Mouse (Mus musculus): Measurements from ENCODE around the gene Srrt. TPM values are rescaled to one million over a fixed set of nuclear protein-coding genes. Genes with fewer than 3 reads are reported as not detected.

Srrt gene
- polyA plus RNA-seq, 2 experiments: 50.2 to 93.4 TPM

DNA sequence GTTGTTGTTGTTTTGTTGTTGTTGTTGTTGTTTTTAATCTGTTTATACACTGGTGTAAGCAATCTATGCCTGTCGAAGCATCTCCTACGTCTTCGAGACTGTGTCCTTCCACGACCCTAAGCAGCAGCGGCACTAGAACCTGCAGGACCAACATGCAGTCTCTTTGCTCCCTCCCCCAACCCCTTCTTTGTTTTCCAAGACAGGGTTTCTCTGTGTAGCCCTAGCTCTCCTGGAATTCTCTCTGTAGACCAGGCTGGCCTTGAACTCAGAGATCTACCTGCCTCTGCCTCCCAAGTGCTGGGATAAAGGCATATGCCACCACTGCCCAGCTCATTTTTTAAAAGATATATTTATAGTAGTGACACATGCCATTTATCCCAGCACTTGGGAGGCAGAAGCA is 35.9 kb upstream of the Srrt start:
- no peak overlapping the region for H3K4me3 ChIP-seq (ENCODE audit: insufficient read depth in 1 of 2, low read depth in 2 of 2, low read length in 2 of 2)
- 80% methylated on average over 5 of the region's 5 CpGs for WGBS (ENCODE audit: insufficient replicate concordance)
- peaks cover 2 to 22% of the 10 kb centered on the region in 2 experiments; a peak in 2 of 4 replicates for H3K4me1 ChIP-seq (replicated peaks; ENCODE audit: control insufficient read depth in 2 of 2, insufficient read depth in 2 of 2, low read length in 1 of 2)
- TF ChIP-seq EP300 (IDR thresholded peaks at IDR 0.05; ENCODE audit: low read depth): no peak
- no peak for TF ChIP-seq CTCF (IDR thresholded peaks at IDR 0.05; ENCODE audit: low read depth)
- no peaks in the 10 kb centered on the region for H3K9me3 ChIP-seq (ENCODE audit: control insufficient read depth, low read length)
- H3K27ac ChIP-seq: no peak overlapping the region
- no peak overlapping the region for H3K9ac ChIP-seq (replicated peaks)
- H3K27me3 ChIP-seq (ENCODE audit: control insufficient read depth, insufficient read depth, low read length): peaks cover 6% of the 10 kb centered on the region
- H3K36me3 ChIP-seq (replicated peaks; ENCODE audit: control insufficient read depth, insufficient read depth, low read depth): no peaks in the 10 kb centered on the region
- DNase-seq (ENCODE audit: low read depth in 3 of 3, low spot score in 3 of 3): no peak
- no peak overlapping the region for H3K4me2 ChIP-seq (ENCODE audit: low read depth)
- ATAC-seq (ENCODE audit: insufficient read depth): no peak

DNA sequence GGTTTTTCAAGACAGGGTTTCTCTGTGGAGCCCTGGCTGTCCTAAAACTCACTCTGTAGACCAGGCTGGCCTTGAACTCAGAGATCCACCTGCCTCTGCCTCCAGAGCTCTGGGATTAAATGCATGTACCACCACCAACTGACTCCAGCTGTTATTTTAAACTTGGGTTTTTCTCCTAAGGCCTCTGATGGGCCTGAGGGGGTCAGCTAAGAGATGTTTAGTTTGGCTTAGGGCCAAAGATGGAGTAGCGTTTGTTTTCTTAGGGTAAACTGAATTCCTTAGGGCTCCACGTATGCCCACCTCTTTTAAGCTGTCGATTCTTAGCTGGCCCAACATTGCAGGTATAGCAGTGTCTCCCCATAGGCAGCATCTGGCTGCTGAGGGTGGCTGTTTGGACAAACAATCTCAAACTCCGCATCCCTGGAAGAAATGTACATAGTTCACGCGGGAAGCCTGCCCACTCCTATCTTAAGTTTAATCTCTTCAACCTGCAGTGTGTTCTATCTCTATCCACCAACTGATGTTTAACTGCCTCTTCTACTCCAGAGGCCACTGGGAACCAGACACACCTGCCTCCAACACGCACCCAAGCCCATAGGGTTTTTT is 35.0 kb upstream of the Srrt start:
- WGBS (ENCODE audit: insufficient replicate concordance): 55% methylated on average over 7 of the region's 7 CpGs
- Histone ChIP-seq H3K4me1 (replicated peaks; ENCODE audit: control insufficient read depth in 2 of 2, insufficient read depth in 2 of 2, low read length in 1 of 2) (peaks cover 2 to 26% of the 10 kb centered on the region in 2 experiments; a peak in 2 of 4 replicates), H3K4me3 (ENCODE audit: insufficient read depth in 1 of 2, low read depth in 2 of 2, low read length in 2 of 2) (no peak overlapping the region), H3K9ac (replicated peaks) (no peak overlapping the region), H3K36me3 (replicated peaks; ENCODE audit: control insufficient read depth, insufficient read depth, low read depth) (no peaks in the 10 kb centered on the region), H3K9me3 (ENCODE audit: control insufficient read depth, low read length) (no peaks in the 10 kb centered on the region), H3K27me3 (ENCODE audit: control insufficient read depth, insufficient read depth, low read length) (no peaks in the 10 kb centered on the region; the same call in 1 of the 2 replicates), H3K4me2 (ENCODE audit: low read depth) (no peak overlapping the region), H3K27ac (no peak overlapping the region)
- no peak for TF ChIP-seq EP300 (IDR thresholded peaks at IDR 0.05; ENCODE audit: low read depth)
- TF ChIP-seq CTCF (IDR thresholded peaks at IDR 0.05; ENCODE audit: low read depth): no peak
- ATAC-seq (ENCODE audit: insufficient read depth) (no peak), DNase-seq (ENCODE audit: low read depth in 3 of 3, low spot score in 3 of 3) (no peak)

- no peak for ATAC-seq (ENCODE audit: insufficient read depth)
- 45% methylated on average over 6 of the region's 6 CpGs for WGBS (ENCODE audit: insufficient replicate concordance)
- Histone ChIP-seq H3K36me3 (replicated peaks; ENCODE audit: control insufficient read depth, insufficient read depth, low read depth) (no peaks in the 10 kb centered on the region), H3K4me3 (ENCODE audit: insufficient read depth in 1 of 2, low read depth in 2 of 2, low read length in 2 of 2) (no peak overlapping the region), H3K9ac (replicated peaks) (no peak overlapping the region), H3K4me1 (replicated peaks; ENCODE audit: control insufficient read depth in 2 of 2, insufficient read depth in 2 of 2, low read length in 1 of 2) (peaks cover 2 to 25% of the 10 kb centered on the region in 2 experiments; a peak in 2 of 4 replicates), H3K27ac (no peak overlapping the region), H3K4me2 (ENCODE audit: low read depth) (no peak overlapping the region), H3K9me3 (ENCODE audit: control insufficient read depth, low read length) (no peaks in the 10 kb centered on the region), H3K27me3 (ENCODE audit: control insufficient read depth, insufficient read depth, low read length) (no peaks in the 10 kb centered on the region)
- TF ChIP-seq EP300 (IDR thresholded peaks at IDR 0.05; ENCODE audit: low read depth) (no peak), CTCF (IDR thresholded peaks at IDR 0.05; ENCODE audit: low read depth) (no peak)
- DNase-seq (ENCODE audit: low read depth in 3 of 3, low spot score in 3 of 3): no peak
These were observed 32.7 kb upstream of the Srrt start for GRCm38 (mm10) chr5:137340222-137340621.

- no peaks in the 10 kb centered on the region for H3K36me3 ChIP-seq (replicated peaks; ENCODE audit: control insufficient read depth, insufficient read depth, low read depth)
- WGBS (ENCODE audit: insufficient replicate concordance): 20% methylated on average over 22 of the region's 22 CpGs
- ATAC-seq (ENCODE audit: insufficient read depth) (no peak; the same call in 1 of the 2 replicates), DNase-seq (ENCODE audit: low read depth in 3 of 3, low spot score in 3 of 3) (no peak)
- H3K4me2 ChIP-seq (ENCODE audit: low read depth): peak overlapping the region; percentile 83
- H3K4me3 ChIP-seq (ENCODE audit: insufficient read depth in 1 of 2, low read depth in 2 of 2, low read length in 2 of 2): peak overlapping the region in 1 of 2 experiments; percentile 56; a peak in 1 of 4 replicates
- no peaks in the 10 kb centered on the region for H3K9me3 ChIP-seq (ENCODE audit: control insufficient read depth, low read length)
- peaks cover 2 to 20% of the 10 kb centered on the region in 2 experiments; a peak in 2 of 4 replicates for H3K4me1 ChIP-seq (replicated peaks; ENCODE audit: control insufficient read depth in 2 of 2, insufficient read depth in 2 of 2, low read length in 1 of 2)
- TF ChIP-seq CTCF (IDR thresholded peaks at IDR 0.05; ENCODE audit: low read depth): no peak
- TF ChIP-seq EP300 (IDR thresholded peaks at IDR 0.05; ENCODE audit: low read depth): no peak
- no peak overlapping the region for H3K27ac ChIP-seq
- no peak overlapping the region for H3K9ac ChIP-seq (replicated peaks)
- no peaks in the 10 kb centered on the region for H3K27me3 ChIP-seq (ENCODE audit: control insufficient read depth, insufficient read depth, low read length)
These were observed 32.0 kb upstream of the Srrt start for GRCm38 (mm10) chr5:137339290-137339979.

DNA sequence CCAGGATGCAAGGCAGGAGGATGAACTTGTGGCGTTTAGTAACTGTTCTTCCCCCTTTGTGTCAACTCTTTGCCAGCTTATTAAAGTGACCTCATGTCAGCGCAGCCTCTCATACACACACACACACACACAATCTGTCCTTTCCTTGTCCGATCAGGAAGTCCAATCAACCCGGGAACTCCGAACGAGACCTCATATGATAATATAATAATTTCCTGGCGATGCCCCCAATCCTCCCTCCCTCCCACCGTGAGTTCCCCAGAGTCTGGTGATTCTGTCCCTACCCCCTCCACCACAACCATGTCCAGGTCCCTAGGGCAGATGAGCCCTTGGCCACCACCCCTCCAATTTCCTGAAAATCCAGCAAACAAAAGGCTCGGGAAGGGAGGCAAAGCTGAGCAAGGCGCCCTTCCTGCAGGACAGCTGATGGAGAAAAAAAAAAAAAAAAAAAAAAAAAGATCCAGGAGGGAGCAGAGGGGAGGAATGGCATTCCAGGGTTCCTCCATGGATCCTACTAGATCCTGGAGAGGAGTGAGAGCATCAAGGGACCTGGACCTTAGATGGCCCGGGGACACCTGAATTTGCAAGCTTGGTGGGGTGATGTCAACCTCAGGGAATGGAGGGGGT is 31.3 kb upstream of the Srrt start:
- peaks cover 2 to 20% of the 10 kb centered on the region in 2 experiments; a peak in 2 of 4 replicates for H3K4me1 ChIP-seq (replicated peaks; ENCODE audit: control insufficient read depth in 2 of 2, insufficient read depth in 2 of 2, low read length in 1 of 2)
- H3K27ac ChIP-seq: no peak overlapping the region
- H3K4me3 ChIP-seq (ENCODE audit: insufficient read depth in 1 of 2, low read depth in 2 of 2, low read length in 2 of 2): peak overlapping the region; percentile 56 to 82
- TF ChIP-seq CTCF (IDR thresholded peaks at IDR 0.05; ENCODE audit: low read depth) (no peak), EP300 (IDR thresholded peaks at IDR 0.05; ENCODE audit: low read depth) (no peak)
- peak overlapping the region; percentile 67 for H3K9ac ChIP-seq (replicated peaks)
- 1% methylated on average over 11 of the region's 11 CpGs for WGBS (ENCODE audit: insufficient replicate concordance)
- H3K36me3 ChIP-seq (replicated peaks; ENCODE audit: control insufficient read depth, insufficient read depth, low read depth): no peaks in the 10 kb centered on the region
- ATAC-seq (ENCODE audit: insufficient read depth) (peak; percentile 34), DNase-seq (ENCODE audit: low read depth in 3 of 3, low spot score in 3 of 3) (no peak)
- H3K27me3 ChIP-seq (ENCODE audit: control insufficient read depth, insufficient read depth, low read length): no peaks in the 10 kb centered on the region
- H3K4me2 ChIP-seq (ENCODE audit: low read depth): peak overlapping the region; percentile 83
- H3K9me3 ChIP-seq (ENCODE audit: control insufficient read depth, low read length): no peaks in the 10 kb centered on the region
